Mouse (Mus musculus): Measurements from ENCODE around the gene Unc13d.
A peak's percentile ranks its signal among the peaks of the same experiment; 100 is the strongest.
"Not testable (repeated sequence)": the region's sequence is repeated elsewhere in the genome, so short reads cannot be mapped to it uniquely, and the experiment has no call there.

Gene Unc13d

DNA sequence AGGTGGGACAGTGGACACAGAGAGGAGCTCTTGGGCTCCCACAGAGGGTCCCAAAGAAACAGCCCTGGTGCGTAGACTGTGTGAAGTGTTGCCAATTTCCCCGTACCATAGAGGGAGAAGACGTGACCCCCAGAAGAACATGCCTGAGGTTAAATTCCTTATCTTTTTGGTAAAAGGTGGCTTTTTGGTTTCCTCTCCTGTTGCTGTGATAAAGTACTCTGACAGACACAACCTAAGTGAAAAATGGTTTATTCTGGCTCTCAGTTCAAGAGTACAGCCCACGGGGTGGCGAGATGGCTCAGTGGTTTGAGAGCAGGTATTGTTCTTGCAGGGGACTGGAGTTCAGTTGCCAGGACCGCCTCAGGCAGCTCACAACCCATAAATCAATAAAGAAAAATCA is 21.7 kb upstream of the Unc13d start:
- no peak for DNase-seq

DNA sequence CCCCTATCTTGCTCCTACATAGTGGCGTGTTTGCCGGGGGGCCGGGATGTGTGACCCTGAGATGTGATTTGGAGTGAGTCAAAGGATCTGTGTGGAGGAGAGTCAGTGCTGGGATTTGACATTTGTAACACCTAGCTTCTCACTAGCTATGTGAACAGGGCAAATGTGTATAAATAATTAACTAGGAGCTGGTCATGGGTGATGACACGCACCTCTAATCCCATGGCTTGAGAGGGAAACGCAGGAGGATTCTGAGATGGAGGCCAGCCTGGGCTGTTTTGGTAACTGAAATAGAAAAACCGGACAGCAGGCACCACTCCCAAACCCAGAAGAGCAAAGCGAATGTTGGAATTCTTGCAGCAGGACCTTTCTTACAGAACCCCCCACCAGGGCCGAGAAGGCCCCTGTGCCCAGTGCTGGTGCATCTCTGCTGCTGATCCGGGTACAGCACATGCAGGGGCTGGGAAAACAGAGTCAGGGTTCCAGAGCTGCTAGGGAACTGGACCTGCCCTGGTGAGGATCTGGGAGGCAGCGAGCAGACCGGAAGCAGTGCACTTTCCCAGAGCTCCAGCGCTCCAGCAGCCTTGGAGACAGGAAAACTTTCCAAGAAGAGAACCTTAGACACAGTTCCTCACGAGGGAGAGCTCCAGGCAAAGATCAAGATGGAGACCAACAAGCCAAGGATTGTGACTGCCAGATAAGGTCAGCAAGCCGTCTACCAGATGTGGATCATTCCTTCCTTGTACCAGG is 21.1 kb upstream of the Unc13d start:
- DNase-seq, result no peak

DNA sequence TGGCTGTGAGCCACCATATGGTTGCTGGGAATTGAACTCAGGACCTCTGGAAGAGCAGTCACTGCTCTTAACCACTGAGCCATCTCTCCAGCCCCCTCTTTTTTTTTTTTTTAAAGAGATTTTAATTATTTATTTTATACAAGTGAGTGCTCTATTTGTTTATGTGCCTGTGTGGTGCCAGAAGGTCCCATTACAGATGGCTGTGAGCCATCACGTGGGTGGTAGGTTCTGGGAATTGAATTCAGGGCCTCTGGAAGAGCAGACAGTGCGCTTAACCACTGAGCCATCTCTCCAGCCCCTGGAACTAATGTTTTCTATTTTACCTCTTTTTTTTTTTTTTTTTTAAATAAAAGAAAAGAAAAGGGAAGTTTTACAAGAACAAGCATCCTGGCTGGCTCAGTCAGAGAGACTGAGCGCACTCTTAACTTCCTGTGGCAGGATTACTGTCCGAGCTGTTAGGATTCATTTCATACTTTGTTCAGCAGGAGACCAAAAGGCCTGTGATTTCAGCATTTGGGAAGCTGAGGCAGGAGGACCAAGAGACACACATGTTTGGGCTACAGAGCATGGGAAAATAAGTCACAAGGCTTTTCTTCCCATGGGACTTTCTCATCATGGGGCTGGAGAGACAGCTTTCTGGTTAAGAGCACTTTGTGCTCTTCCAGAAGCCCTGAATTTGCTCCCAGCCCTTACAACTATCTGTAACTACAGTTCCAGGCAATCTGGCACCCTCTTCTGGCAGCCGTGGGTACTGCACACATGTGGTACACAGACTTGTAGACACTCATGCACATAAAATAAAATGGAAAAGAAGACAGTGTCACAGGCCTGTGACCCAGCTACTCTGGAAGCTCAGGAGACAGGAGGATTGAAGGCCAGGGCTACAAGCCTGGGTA is 18.7 kb upstream of the Unc13d start:
- no peak for DNase-seq

DNA sequence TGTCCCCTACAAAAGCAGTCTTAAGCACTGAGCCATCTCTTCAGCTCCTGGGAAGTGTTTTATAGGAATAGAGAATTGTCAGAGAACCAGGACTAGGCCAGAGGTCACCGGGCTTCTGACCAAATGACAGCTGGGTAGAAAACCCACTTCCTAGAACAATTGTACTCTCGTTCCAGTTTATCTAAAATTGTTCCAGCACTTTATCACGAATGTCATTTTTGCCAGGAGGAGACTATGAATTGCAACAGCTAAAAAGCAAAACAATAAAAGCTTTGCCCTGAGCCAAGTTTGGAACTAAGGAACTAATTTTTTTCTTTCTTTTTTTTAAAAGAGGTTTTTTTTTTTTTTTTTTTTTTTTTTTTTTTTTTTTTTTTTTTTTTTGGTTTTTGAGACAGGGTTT is 17.8 kb upstream of the Unc13d start:
- peak; percentile 69 to 75 for DNase-seq

DNA sequence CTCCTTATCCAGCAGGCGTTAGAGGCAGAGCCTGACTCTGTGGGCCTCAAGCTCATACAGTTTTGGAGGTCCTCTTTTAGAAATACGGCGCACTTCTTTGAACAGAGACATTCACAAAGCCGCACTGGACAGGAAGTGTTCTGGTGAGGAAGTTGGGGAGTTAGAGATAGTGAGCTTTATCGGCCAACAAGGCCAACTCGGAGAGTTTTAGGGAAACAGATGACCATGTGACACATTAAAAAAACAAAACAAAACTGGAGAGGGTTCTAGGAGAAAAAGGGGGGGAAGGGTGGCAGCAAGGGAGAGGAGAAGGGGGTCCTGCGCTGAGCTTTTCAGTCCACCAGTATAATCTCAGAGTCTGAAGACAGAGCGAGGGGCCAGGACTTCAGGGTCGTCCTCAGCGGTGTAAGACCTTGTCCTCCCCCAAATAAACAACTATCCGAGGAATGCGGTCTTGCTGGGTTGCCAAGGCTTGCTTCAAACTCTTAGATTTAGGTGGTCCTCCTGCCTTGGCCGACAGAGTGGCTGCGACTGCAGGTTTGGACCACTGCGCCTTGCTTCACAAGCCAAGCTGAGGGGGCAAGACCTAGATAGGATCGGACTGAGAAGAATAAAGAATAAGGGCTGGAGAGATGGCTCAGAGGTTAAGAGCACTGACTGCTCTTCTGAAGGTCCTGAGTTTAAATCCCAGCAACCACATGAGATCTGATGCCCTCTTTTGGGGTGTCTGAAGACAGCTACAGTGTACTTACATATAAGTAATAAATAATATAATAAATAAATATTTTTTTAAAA is 16.2 kb upstream of the Unc13d start:
- no peak for DNase-seq

DNA sequence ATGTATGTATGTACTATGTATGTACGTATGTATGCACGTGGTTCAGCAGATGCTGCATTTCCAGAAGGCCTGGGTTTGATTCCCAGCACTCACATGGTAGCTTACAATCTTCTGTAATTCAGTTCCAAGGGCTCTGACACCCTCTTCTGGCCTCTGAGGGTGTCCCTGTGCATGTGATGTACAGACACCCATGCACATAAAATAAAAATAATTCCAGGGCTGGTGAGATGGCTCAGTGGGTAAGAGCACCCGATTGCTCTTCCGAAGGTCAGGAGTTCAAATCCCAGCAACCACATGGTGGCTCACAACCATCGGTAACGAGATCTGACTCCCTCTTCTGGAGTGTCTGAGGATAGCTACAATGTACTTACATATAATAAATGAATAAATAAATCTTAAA is 15.2 kb upstream of the Unc13d start:
- not testable (repeated sequence) for DNase-seq

DNA sequence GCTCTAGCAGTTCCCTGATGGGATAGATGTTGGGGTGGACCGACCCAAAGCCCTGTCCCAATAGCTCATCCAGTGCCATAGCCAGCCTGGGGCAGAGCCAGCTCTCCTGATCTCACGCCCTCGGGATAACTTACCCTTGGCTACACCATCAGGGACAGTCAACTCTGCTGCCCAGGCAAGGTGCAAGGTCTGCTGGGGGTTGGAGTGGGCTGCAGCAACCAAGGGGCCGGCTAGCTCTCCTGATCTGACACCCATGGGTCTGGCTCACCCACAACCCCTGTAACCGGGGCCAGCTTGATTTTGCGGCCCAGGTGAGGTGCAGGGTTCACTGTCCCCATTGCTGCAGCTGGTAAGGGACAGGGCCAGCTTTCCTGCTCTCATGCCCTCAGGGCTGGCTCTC is 13.8 kb upstream of the Unc13d start:
- DNase-seq, result no peak

DNA sequence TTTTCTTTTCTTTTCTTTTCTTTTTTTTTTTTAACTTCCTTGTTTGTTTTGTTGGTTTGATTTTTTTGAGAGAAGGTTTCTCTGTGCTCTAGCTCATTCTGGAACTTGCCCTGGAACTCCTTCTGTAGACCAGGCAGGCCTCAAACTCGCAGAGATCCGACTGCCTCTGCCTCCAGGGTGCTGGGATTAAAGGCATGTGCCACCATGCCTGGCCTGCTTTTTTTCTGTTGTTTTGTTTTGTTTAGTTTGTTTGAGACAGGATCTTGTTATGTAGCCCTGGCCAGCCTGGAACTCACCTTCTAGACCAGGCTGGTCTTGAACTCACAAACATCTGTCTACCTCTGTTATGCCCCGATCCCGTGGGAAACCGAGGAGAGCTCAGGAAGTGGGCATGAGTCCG is 11.8 kb upstream of the Unc13d start:
- no peak for DNase-seq

DNA sequence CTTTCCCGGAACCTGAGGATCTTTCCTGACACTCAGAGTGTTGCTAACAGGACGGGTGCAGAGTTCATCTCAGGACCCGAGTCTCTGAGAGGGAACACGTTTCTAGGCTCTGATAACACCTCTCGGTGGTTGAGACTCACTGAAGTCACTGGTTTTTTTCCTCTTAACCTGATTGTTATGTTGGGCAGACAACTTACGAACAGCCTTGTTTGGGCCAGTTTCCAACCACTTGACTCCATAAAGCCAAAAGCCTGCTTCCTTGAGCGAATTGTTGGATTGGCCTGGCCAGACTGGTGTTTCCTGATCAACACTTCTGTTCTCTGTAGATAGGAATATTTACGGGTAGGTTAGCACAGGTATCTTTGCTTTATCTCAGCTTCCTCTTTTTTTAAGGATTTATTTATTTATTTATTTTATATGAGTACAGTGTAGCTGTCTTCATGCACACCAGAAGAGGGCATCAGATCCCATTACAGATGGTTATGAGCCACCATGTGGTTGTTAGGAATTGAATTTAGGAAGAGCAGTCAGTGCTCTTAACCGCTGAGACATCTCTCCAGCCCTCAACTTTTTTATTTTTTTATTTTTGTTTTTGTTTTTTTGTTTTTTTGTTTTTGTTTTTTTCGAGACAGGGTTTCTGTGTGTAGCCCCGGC is 11.1 kb upstream of the Unc13d start:
- peak; percentile 50 to 68 for DNase-seq

DNA sequence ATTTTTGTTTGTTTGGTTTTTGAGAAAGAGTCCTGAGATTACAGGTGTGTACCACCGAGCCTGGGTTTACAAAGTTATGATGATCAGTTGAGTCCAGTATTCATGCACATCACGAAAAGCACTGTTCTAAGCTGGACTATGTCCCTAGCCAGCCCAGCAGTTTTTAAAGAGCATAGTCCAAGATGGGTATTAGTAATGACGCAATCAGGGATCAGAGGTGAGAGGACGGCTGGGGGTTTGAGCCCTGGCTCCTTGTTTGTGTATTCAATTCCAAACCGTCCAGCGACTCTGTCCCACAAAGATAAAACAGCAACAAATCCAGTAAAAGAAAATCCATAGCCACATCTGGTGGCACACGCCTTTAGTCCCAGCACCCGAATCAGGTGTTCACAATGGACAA is 10.4 kb upstream of the Unc13d start:
- DNase-seq, result no peak

DNA sequence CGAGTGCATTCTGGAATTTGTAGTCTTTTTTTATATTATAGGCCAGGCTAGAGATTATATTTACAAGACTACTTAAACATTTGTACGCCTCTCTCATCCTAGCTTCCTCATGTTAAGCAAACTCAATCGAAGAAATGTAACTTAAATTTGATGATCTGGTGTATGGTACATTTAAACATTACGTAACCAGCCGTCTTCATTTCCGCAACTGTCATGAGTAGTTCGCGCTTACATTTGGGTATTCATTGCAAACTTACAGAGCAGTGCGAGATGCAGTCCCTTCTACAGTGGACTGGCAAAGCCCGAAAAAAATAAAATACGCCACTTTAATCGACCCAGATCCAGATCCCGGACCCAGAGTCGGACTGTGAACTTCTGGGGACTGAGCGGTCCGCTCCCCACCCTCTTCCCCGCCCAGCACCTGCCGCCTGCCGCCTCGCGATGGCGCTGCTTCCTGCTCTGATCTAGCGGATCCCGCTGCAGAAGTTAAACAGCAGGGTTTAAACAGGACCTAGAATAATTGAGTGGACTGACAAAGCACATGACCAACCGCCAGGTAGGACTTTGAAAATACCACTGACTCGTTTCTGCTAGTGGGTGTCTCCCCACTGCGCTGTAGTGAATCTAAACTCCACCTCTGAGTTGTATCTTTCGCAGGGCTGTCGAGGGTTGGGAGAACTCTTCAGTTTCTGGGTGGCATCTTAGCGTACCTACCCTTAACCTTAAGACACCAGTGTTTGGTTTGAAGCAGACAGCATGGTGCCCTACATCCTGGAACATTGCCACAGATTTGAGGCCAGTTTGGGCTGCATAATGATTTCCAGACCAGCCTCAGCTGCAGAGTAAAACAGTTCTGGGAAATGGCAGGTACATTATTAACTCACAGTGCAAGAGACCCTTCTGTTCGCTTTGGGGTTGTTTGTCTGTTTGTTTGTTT is 9.7 kb upstream of the Unc13d start:
- DNase-seq, result peak; percentile 90 to 92

DNA sequence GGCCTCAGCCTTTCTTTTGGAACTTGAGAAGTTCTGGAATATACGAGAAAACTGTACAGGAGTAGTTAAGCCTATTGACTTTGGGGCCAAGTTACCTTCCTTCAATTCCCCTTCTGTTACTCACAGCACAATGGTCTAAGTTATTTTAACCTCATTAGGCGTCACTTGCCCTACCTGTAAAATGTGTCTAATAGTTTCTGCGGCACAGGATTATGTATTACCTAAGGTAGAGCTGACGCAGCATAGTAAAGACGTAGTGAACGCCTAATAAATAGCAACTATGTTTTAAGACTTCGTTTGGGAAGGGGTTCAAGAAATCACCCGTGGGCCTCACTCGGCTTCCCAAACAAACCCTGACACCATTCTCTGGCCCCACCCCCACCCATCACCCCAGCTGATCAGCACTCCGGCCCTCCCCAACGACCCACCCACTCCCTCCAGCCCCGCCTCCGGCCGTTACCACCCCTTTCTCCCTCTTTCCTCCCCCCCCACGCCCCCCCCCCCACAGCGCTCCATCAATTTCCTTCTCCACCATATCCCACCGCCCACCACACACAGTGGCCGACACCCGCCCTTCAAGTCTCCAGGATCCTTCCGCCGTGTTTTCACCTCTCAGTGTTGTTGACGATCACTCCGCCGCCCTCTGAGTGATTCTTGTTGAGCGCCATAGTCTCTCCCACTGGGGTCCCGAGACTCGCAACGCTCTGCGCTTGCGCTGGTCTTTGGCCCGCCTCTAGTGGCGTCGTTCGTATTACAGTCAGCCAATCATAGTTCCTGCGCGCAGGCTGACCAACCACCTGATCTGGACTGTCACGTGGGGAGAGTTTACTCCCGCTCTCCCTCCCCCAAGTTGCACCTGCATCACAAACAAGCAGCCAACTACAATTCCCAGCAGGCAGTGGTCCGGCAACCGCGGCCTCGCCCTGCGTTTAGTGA is 8.8 kb upstream of the Unc13d start, which contains the start of gene Wbp2:
Wbp2 (minus strand) TSS at position 738 of the 936 bp plus-strand sequence.
- DNase-seq, result peak; percentile 99

DNA sequence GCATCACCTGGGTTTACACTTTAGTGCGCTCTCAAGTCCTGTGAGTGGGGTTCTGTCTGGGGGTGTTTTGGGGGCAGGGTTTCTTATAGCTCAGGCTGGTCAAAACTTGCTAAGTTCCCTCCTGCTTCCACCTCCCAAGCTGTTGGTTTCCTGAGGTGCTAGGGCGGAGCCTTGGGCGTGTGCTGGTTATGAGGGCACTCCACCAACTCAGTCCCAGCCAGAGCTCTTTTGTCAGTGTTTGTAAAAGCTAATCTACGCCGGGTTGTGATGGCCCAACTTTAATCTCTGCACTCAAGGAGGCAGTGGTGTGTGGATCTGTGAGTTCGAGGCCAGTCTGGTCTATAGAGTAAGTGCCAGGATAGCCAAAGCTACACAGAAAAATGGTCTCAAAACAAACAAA is 6.4 kb upstream of the Unc13d start:
- DNase-seq, result peak in 1 of 2 experiments; percentile 50

DNA sequence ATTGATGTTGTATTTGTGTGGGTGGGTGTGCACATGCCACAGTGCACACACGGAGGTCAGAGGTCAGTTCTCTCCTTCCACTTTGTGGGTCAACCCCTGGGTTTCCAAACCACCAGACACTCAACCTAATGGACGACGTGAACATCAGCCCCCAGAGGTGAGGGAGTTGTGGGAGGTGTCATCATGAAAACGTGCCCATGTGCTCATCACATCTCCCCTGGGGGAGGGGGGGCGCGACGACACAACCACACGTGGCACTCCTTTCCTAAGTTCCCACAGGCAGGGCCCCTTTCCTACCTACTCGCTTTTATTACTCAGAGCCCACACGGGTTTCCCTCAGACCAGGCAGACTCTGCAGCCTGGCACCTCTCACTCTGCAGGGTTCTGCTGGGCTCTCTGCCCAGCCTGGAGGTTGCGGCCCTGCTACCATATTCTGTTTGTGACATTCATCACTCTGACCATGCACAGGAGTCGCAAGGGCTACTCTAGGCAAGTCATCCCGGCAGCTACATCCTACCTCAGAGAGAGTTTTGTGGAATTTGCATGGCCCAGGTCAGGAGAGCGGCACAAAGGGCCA is 5.4 kb upstream of the Unc13d start:
- no peak for DNase-seq

DNA sequence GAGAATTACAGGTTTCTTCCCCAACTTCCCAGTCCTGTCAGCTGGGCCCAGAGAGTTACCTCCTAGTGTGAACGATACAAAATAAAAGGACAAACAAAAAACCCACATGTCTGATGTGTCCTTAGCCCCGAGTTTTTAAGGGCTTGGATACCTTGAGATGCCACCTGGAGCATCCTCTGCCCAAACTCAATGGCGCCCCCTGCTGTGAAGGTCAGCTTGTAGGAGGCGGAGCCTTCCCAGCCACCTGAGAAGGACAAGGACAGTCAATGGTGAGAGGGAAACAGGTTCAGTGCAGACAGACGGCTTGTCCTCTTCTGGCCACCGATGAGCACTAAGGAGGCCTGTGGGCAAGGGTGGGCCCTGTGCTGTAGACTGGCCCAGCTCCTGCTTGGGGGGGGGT is 3.3 kb upstream of the Unc13d start:
- DNase-seq, result peak; percentile 67 to 79

DNA sequence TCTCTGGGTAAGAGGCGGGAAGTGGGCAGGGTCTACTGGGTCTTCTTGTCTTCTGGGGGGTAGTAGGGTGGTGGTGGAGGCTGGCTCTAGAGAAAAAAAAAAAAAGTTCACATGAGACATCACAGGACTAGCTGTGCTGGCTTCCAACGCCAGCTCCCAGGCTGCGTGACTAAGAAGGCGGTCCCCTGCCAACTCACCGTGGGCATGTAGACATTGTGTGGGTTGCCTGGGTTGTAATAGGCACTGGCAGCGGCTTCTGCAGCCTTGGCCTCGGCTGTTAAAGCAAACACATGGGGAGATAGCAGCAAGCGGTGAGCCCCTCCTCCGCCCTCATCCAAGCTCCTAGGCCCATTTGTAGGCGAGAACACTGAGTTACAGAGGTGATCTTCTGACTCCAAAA is 1.8 kb upstream of the Unc13d start:
- no peak for DNase-seq

DNA sequence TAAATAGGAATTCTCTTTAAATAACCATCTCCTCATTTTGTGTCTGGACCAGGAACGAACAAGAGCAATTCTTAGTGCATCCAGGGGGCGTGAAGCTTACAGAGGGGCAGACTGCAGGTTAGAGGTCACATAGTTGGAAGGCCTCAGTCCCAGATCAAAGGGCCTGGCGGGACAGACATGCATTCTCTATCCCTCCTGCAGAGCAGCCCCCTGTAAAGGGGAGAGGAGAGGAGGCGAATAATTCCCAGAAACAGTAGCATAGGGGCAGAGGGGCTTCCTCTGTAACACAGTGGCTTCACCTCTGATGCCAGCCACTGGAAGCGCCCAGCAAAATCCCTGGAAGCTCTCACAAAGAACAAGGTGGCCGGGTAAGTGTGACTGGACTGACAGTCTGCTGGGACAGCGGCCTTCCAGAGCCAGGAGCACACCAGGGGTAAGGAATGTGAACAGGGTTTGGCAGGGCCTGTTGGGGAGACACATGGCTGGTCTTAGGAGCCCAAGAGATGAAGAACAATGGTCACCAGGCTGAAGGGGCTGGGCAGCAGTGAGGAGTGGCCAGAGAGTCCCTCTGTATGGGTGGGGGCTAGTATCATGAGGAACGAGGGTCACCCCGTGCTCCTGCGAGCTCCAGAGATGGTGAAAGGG is 1.0 kb upstream of the Unc13d start:
- DNase-seq, result no peak

DNA sequence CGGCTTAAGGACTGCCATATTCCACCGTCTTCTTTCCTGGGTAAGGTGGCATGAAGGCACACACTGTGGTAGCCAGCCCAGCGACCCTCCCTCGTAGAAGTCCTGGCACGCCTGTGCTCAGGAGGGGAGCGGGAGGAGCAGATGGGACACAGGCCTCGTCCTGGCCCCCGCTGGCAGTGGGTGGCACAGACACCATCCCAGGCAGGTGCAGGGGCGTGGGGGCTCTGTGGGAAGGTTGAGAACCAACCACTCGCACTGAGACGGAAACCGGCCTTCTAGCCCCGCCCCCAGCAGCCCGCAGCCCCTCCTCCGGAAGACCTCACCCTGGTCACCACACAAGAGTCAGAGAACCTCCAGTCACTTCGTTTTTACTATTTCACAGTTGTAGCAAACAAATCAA is 460 bp upstream of the Unc13d start:
- peak; percentile 80 to 84 for DNase-seq

DNA sequence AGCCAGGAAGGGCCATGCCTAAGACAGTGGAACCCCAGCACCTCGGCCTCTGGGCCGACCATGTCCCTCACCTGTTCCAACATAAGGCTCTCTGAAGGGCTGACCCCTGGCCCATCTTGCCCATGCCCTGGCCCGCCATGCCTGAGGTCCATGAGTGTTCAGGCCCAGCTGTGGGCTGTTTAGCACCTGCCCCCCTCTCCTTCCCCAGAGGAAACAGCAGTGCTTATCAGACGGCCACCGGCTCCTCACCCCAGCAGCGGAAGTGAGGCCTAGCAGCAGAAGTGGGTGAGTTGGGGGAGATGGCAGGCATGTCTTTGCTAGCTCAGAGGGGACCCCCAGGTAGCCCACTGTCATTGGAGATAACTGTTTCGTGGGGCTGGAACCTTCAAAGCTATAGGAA is 925 bp downstream of the Unc13d start:
- no peak for DNase-seq

DNA sequence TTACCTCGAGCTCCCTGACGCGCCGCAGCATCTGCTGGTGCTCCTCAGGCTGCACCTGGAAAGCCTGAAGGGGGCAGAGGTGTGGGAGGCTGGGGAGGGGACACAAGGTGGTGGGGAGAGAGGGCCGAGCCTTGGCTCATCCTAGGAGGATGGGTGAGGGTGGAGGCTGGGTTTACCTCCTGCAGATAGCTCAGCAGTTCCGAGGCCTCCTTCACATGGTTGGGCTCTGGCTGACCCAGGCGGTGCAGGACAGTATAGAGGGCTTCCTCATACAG is 1.6 kb downstream of the Unc13d start:
- no peak for DNase-seq

Measured in lung, adult 18-20 months (tissue).